Mouse (Mus musculus) intestine, postnatal 0 days (tissue): Measurements from ENCODE around the gene Pfn4. TPM values are rescaled to one million over a fixed set of nuclear protein-coding genes. Genes with fewer than 3 reads are reported as not detected.
"Not testable (repeated sequence)": the region's sequence is repeated elsewhere in the genome, so short reads cannot be mapped to it uniquely, and the experiment has no call there.

Experiments used
- ATAC-seq: fragments of 200-750 bp; cut with Nextera tagmentation; 2 replicates; pipeline ENCODE4 v1.8.0; 2017; ENCODE audit warnings: mild to moderate bottlenecking, moderate TSS enrichment, moderate library complexity
- H3K27ac ChIP-seq: fragments of 300-500 bp; sonication (generic); 2 replicates; pipeline ENCODE4 v1.5.1; 2014; ENCODE audit warnings: mild to moderate bottlenecking, low read depth, low read length, moderate library complexity
- H3K27me3 ChIP-seq: fragments of 300-500 bp; sonication (generic); replicated peaks from 2 replicates; pipeline ENCODE4 v1.6.1; 2014; ENCODE audit warnings: low read length, mixed read lengths; ENCODE audit not compliant: control insufficient read depth, insufficient read depth
- H3K36me3 ChIP-seq: fragments of 300-500 bp; sonication (generic); 2 replicates; pipeline ENCODE4 v1.6.1; 2014; ENCODE audit warnings: mild to moderate bottlenecking, moderate library complexity; ENCODE audit not compliant: control insufficient read depth, insufficient read depth
- H3K4me1 ChIP-seq: fragments of 300-500 bp; sonication (generic); replicated peaks from 2 replicates; pipeline ENCODE4 v1.6.1; 2014; ENCODE audit warnings: antibody characterized with exemption, low read length, mixed read lengths; ENCODE audit not compliant: control insufficient read depth, insufficient read depth
- H3K4me2 ChIP-seq: fragments of 300-500 bp; sonication (generic); replicated peaks from 2 replicates; pipeline ENCODE4 v1.6.1; 2014; ENCODE audit warnings: low read depth, mild to moderate bottlenecking, moderate library complexity
- H3K4me3 ChIP-seq: fragments of 300-500 bp; sonication (generic); 2 replicates; pipeline ENCODE4 v1.5.1; 2014; ENCODE audit warnings: low read depth, low read length
- H3K9ac ChIP-seq: fragments of 300-500 bp; sonication (generic); 2 replicates; pipeline ENCODE4 v1.6.1; 2014; ENCODE audit warnings: mild to moderate bottlenecking, low read depth, low read length
- H3K9me3 ChIP-seq: fragments of 300-500 bp; sonication (generic); 2 replicates; pipeline ENCODE4 v1.6.1; 2016; ENCODE audit warnings: mixed run types; ENCODE audit not compliant: control insufficient read depth
- CTCF ChIP-seq: sonication (generic); IDR thresholded peaks from 2 replicates; pipeline ENCODE4 v1.5.1; 2016; ENCODE audit warnings: low read depth, mild to moderate bottlenecking, control low read depth, antibody characterized with exemption, moderate library complexity
- WGBS: fragments of 180-500 bp; shearing (Covaris S2); extraction: QIAGEN DNeasy Blood & Tissue Kit; methylation state at CpG from one replicate; pipeline ENCODE4 v1.1.7; 2014; 5-methylcytosine and 5-hydroxymethylcytosine counted together
- polyA plus RNA-seq: library from polyadenylated mRNA; unstranded; fragments of >200 nt; fragmentation: Nextera tagmentation; extraction: Ambion mirVana; gene quantifications from 2 replicates; pipeline ENCODE4 v1.2.1, GENCODE M21; 2015

The Pfn4 gene
- polyA plus RNA-seq, 1 experiment from 2014 or later = 1.0 TPM

GRCm38 (mm10) chr12:4732332-4732731, 36.5 kb upstream of the Pfn4 start:
- no peak overlapping the region for H3K9ac ChIP-seq
- no peak for TF ChIP-seq CTCF
- no peaks in the 10 kb centered on the region for H3K4me1 ChIP-seq
- H3K27me3 ChIP-seq = no peaks in the 10 kb centered on the region
- no peaks in the 10 kb centered on the region for H3K9me3 ChIP-seq
- no peak overlapping the region for H3K4me3 ChIP-seq
- no peak overlapping the region for H3K27ac ChIP-seq
- 60% methylated on average over 4 of the region's 4 CpGs for WGBS
- H3K36me3 ChIP-seq = no peaks in the 10 kb centered on the region
- ATAC-seq = no peak
- H3K4me2 ChIP-seq = no peak overlapping the region

DNA sequence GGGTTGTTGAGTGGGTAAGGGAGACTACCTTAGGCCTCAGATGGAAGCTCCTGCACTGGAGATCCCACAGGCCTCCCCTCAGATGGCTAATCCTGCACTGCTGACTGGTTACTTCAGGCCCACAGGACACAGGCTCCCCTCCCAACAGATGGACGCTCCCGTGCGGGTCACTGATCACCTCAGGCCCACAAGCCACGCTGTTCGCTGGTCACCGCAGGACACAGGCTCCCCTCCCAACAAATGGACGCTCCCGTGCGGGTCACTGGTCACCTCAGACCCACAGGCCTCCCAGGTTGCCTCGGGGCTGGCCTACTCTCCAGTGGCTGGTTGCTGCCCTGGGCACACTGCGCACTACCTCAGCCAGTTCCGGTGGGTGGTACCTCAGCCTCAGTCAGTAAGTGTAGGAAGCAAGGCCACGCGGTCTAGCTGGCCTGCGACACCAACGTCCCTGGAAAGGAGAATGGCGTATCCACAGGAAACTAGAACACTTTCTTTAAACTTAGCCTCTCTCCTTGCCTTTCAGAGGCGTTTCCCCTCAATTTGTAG, 30.7 kb upstream of the Pfn4 start, which contains the start of gene Fam228a:
Fam228a (minus strand) TSS at position 400 of the 546 bp plus-strand sequence.
- Histone ChIP-seq H3K27ac (no peak within 1 kb of the TSS), H3K9me3 (no peaks in the 10 kb centered on the region), H3K4me2 (no peak within 1 kb of the TSS), H3K36me3 (no peaks in the 10 kb centered on the region), H3K27me3 (no peaks in the 10 kb centered on the region), H3K4me1 (no peaks in the 10 kb centered on the region), H3K9ac (no peak within 1 kb of the TSS), H3K4me3 (no peak within 1 kb of the TSS)
- WGBS = 93% methylated on average over 18 of the region's 18 CpGs
- ATAC-seq = no peak
- TF ChIP-seq CTCF = no peak

DNA sequence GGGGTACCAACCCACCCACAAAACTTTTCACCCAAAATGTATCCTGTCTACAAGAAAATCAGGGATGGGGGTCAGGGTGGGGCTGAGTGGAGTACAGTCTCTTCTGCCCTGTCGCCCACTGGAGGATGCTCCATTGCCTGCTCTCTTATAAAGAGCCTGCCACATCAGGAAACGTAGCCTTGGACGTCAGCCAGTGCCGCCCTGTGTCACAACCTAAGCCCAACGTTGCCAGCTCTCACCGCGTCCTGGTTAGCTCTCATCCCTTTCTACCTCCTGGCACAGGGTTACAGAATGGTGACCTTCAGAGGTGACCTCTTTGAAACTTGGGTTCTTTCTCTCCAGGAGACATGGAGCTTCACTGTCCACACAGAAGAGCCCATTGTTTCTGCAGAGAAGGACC, 28.0 kb upstream of the Pfn4 start:
- no peak for ATAC-seq
- WGBS = 73% methylated on average over 7 of the region's 7 CpGs
- TF ChIP-seq CTCF = no peak

DNA sequence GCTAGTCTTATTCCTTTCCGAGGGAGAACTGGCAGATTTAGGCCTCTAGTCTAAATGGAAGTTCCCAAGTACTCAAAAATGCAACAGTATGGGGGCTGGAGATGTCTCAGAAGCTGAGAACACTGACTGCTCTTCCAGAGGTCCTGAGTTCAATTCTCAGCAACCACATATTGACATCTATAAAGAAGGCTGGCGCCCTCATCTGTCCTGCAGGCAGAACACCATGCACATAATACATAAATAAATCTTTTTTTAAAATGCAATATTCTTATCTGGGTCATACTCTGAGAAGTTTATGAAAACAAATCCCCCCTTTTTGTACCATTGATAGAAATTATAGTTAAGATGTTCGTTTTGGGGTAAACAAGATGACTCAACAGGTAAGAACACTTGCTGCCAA, 26.6 kb upstream of the Pfn4 start:
- H3K4me1 ChIP-seq = no peaks in the 10 kb centered on the region
- H3K4me3 ChIP-seq = no peak overlapping the region
- H3K4me2 ChIP-seq = no peak overlapping the region
- H3K9me3 ChIP-seq = no peaks in the 10 kb centered on the region
- no peaks in the 10 kb centered on the region for H3K36me3 ChIP-seq
- ATAC-seq = no peak
- H3K9ac ChIP-seq = no peak overlapping the region
- H3K27me3 ChIP-seq = no peaks in the 10 kb centered on the region
- WGBS = 92% methylated on average over 3 of the region's 3 CpGs
- no peak overlapping the region for H3K27ac ChIP-seq
- TF ChIP-seq CTCF = no peak

More for the DNA sequence above, 28.0 kb upstream of the Pfn4 start:
- no peaks in the 10 kb centered on the region for H3K27me3 ChIP-seq
- H3K4me1 ChIP-seq = no peaks in the 10 kb centered on the region
- no peak overlapping the region for H3K9ac ChIP-seq
- H3K27ac ChIP-seq = no peak overlapping the region
- no peaks in the 10 kb centered on the region for H3K9me3 ChIP-seq
- no peak overlapping the region for H3K4me3 ChIP-seq
- H3K36me3 ChIP-seq = no peaks in the 10 kb centered on the region
- H3K4me2 ChIP-seq = no peak overlapping the region

DNA sequence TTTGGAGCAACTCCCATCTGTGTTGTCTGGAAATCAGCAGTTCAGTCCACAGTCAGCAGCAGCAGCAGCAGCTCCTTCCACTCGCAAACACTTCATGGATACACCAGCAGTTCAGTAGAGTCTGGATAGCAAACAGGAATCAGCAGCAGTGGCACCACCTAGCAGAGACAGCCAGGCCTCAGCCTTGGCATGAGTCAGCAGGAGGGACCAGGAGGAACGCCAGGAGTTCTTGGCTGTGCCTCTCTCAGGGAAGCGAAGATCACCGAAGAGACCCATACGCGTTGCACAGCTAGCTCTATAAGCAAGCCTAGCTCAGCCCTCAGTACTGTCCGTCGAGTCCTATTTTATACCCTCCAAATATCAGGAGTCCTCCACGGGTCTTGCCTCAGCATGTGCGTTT, 24.3 kb upstream of the Pfn4 start:
- H3K27ac ChIP-seq = no peak overlapping the region
- no peak overlapping the region for H3K4me2 ChIP-seq
- H3K36me3 ChIP-seq = no peaks in the 10 kb centered on the region
- no peak for TF ChIP-seq CTCF
- 91% methylated on average over 10 of the region's 10 CpGs for WGBS
- no peaks in the 10 kb centered on the region for H3K9me3 ChIP-seq
- H3K4me3 ChIP-seq = no peak overlapping the region
- no peaks in the 10 kb centered on the region for H3K4me1 ChIP-seq
- no peak for ATAC-seq
- no peak overlapping the region for H3K9ac ChIP-seq
- no peaks in the 10 kb centered on the region for H3K27me3 ChIP-seq

- H3K27me3 ChIP-seq, H3K4me3 ChIP-seq, H3K4me2 ChIP-seq, H3K4me1 ChIP-seq, H3K9me3 ChIP-seq, H3K27ac ChIP-seq, ATAC-seq, H3K36me3 ChIP-seq, H3K9ac ChIP-seq: not testable (repeated sequence)
- WGBS = 95% methylated on average over 4 of the region's 4 CpGs
Measured at GRCm38 (mm10) chr12:4754451-4754850, 14.4 kb upstream of the Pfn4 start.

DNA sequence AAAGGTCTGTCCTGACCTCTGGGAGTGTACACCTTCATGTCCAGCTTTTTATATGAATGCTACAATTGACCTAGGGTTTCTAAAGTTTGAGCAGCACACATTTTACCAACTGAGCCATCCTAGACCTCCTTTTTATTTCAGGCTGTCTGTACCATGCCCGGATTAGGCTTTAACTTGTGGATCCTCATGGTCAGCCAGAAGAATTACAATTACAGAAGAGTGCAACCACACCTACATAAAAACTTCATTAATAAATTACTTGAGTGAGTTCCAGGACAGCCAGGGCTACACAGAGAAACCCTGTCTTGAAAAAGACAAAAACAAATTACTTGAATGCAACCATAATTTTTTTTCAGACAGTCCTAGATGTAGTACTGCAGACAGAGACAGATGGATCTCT, 11.8 kb upstream of the Pfn4 start:
- no peak for TF ChIP-seq CTCF
- Histone ChIP-seq H3K36me3 (no peaks in the 10 kb centered on the region), H3K4me2 (no peak overlapping the region), H3K4me1 (no peaks in the 10 kb centered on the region), H3K27me3 (no peaks in the 10 kb centered on the region), H3K9me3 (no peaks in the 10 kb centered on the region), H3K4me3 (no peak overlapping the region), H3K27ac (no peak overlapping the region), H3K9ac (no peak overlapping the region)
- no peak for ATAC-seq
- WGBS = 78% methylated on average over 1 of the region's 1 CpGs
